Mouse (Mus musculus): ENCODE measurements at regions not wholly inside any gene's neighbourhood (a gene's known extent, or its start where the extent isn't known, plus 50 kb on each side); places are given as distances from the start of the nearest gene placed in this dataset.

DNA sequence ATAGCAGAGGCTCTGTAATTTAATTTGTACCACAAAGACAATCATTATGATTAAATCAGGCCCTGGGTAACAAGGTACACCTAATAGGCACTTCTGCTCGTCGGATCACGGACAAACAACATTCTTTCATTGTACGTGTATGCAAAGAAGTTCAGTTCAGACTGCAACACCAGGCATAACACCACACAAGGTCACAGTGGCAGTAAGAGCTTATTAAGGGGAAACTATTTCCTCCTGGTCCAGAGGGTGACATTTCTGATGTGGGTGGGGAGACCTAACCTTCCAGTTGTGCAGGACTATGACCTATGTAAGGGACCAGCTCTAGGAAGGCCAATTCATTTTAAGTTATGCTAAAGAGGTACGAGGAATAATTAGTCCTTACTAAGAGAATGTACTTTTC lies 225.0 kb upstream of the Gm9747 start:
- no peak for TF ChIP-seq MAFK (IDR thresholded peaks at IDR 0.05; ENCODE audit: insufficient read depth, low read depth, low read length)
- TF ChIP-seq ZNF384 (IDR thresholded peaks at IDR 0.05; ENCODE audit: low read depth, low read length), result no peak
- TF ChIP-seq CHD2 (IDR thresholded peaks at IDR 0.05; ENCODE audit: low read depth, low read length), result no peak
- TF ChIP-seq ZC3H11A (IDR thresholded peaks at IDR 0.05; ENCODE audit: borderline replicate concordance, low read depth, low read length), result no peak
- no peak for TF ChIP-seq HCFC1 (IDR thresholded peaks at IDR 0.05; ENCODE audit: borderline replicate concordance, insufficient read depth, low read length)
- no peaks in the 10 kb centered on the region for H3K9me3 ChIP-seq (ENCODE audit: control insufficient read depth, insufficient read depth, low read depth, low read length)
- H3K27ac ChIP-seq (ENCODE audit: insufficient read depth, low read depth, low read length, poor library complexity, severe bottlenecking), result no peak overlapping the region
- no peak overlapping the region for H3K4me3 ChIP-seq (ENCODE audit: insufficient read depth in 1 of 2, low read depth in 1 of 2, low read length in 2 of 2, poor library complexity in 1 of 2, severe bottlenecking in 1 of 2)
- no peak overlapping the region for H3K9ac ChIP-seq (ENCODE audit: insufficient read depth, low read depth, low read length, poor library complexity, severe bottlenecking)
- no peaks in the 10 kb centered on the region for H3K36me3 ChIP-seq (ENCODE audit: control insufficient read depth, insufficient read depth, low read length, poor library complexity, severe bottlenecking)
- DNase-seq (ENCODE audit: low read depth, low spot score), result peak; percentile 12
- in situ Hi-C loops (cut with MboI; ENCODE audit: low sequenced_read_pairs in 2 of 2, unreplicated experiment in 2 of 2), result no loop called here
- 0 out of 4 replicates have a peak, but pooled peaks cover 0 to 2% of the 10 kb centered on the region in 2 experiments for H3K4me1 ChIP-seq (ENCODE audit: control insufficient read depth in 2 of 2, insufficient read depth in 2 of 2, low read length in 2 of 2, poor library complexity in 1 of 2)

GRCm38 (mm10) chr1:82008805-82009204 lies 224.1 kb upstream of the Gm9747 start:
- no peak for TF ChIP-seq MAFK (IDR thresholded peaks at IDR 0.05; ENCODE audit: insufficient read depth, low read depth, low read length)
- no peak for TF ChIP-seq ZC3H11A (IDR thresholded peaks at IDR 0.05; ENCODE audit: borderline replicate concordance, low read depth, low read length)
- no peak for TF ChIP-seq HCFC1 (IDR thresholded peaks at IDR 0.05; ENCODE audit: borderline replicate concordance, insufficient read depth, low read length)
- no peak for TF ChIP-seq CHD2 (IDR thresholded peaks at IDR 0.05; ENCODE audit: low read depth, low read length)
- no peak for TF ChIP-seq ZNF384 (IDR thresholded peaks at IDR 0.05; ENCODE audit: low read depth, low read length)
- Histone ChIP-seq H3K9ac (ENCODE audit: insufficient read depth, low read depth, low read length, poor library complexity, severe bottlenecking) (no peak overlapping the region), H3K4me1 (ENCODE audit: control insufficient read depth in 2 of 2, insufficient read depth in 2 of 2, low read length in 2 of 2, poor library complexity in 1 of 2) (0 out of 4 replicates have a peak, but pooled peaks cover 0 to 2% of the 10 kb centered on the region in 2 experiments), H3K4me3 (ENCODE audit: insufficient read depth in 1 of 2, low read depth in 1 of 2, low read length in 2 of 2, poor library complexity in 1 of 2, severe bottlenecking in 1 of 2) (no peak overlapping the region), H3K36me3 (ENCODE audit: control insufficient read depth, insufficient read depth, low read length, poor library complexity, severe bottlenecking) (no peaks in the 10 kb centered on the region), H3K27ac (ENCODE audit: insufficient read depth, low read depth, low read length, poor library complexity, severe bottlenecking) (no peak overlapping the region), H3K9me3 (ENCODE audit: control insufficient read depth, insufficient read depth, low read depth, low read length) (no peaks in the 10 kb centered on the region)
- in situ Hi-C loops (cut with MboI; ENCODE audit: low sequenced_read_pairs in 2 of 2, unreplicated experiment in 2 of 2), result no loop called here
- DNase-seq (ENCODE audit: low read depth, low spot score), result no peak

DNA sequence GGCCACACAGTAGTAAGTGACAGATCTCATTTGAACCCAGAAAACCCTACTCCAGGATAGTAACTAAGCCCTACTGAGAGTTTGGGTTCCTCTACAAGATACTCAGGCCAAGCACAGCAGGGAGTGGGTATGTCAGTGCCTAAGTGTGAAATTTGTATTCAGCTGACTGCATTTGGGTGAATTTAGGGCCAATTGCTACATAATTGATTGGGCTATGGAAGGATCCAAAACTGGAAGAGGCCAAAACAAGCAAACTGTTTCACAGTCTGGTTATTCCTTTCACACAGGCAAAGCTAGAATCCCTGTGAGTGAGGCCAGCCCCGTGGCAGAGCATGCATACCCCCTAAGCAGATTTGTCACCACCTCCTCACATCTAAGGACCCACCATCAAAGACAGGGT lies 221.9 kb upstream of the Gm9747 start:
- in situ Hi-C loops (cut with MboI; ENCODE audit: low sequenced_read_pairs in 2 of 2, unreplicated experiment in 2 of 2), result no loop called here
- H3K9ac ChIP-seq (ENCODE audit: insufficient read depth, low read depth, low read length, poor library complexity, severe bottlenecking), result no peak overlapping the region
- no peak overlapping the region for H3K4me3 ChIP-seq (ENCODE audit: insufficient read depth in 1 of 2, low read depth in 1 of 2, low read length in 2 of 2, poor library complexity in 1 of 2, severe bottlenecking in 1 of 2)
- H3K9me3 ChIP-seq (ENCODE audit: control insufficient read depth, insufficient read depth, low read depth, low read length), result no peaks in the 10 kb centered on the region
- no peak for DNase-seq (ENCODE audit: low read depth, low spot score)
- no peak for TF ChIP-seq ZNF384 (IDR thresholded peaks at IDR 0.05; ENCODE audit: low read depth, low read length)
- no peak for TF ChIP-seq ZC3H11A (IDR thresholded peaks at IDR 0.05; ENCODE audit: borderline replicate concordance, low read depth, low read length)
- H3K36me3 ChIP-seq (ENCODE audit: control insufficient read depth, insufficient read depth, low read length, poor library complexity, severe bottlenecking), result no peaks in the 10 kb centered on the region
- 0 out of 4 replicates have a peak, but pooled peaks cover 0 to 2% of the 10 kb centered on the region in 2 experiments for H3K4me1 ChIP-seq (ENCODE audit: control insufficient read depth in 2 of 2, insufficient read depth in 2 of 2, low read length in 2 of 2, poor library complexity in 1 of 2)
- H3K27ac ChIP-seq (ENCODE audit: insufficient read depth, low read depth, low read length, poor library complexity, severe bottlenecking), result no peak overlapping the region

DNA sequence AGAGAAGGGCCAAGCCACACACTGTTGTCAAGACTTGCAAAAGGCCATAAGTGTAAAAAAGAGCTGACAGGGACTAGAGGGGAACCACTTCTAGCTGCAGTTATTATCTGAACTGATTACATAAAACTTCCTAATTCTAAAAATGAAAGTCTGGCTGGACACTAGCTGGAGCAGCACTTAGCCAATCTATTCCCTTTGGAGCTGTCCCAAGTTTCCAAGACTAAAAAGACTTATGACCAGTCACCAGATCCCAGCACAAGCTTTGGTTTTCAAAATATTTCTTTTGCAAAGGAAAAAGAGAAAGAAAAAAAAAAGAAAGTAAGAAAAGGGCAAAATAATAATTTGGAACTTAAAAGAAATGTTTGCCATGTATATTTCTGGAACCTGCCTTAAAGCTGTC lies 217.6 kb upstream of the Gm9747 start:
- Histone ChIP-seq H3K36me3 (ENCODE audit: control insufficient read depth, insufficient read depth, low read length, poor library complexity, severe bottlenecking) (no peaks in the 10 kb centered on the region), H3K4me1 (ENCODE audit: control insufficient read depth in 2 of 2, insufficient read depth in 2 of 2, low read length in 2 of 2, poor library complexity in 1 of 2) (no peaks in the 10 kb centered on the region), H3K9me3 (ENCODE audit: control insufficient read depth, insufficient read depth, low read depth, low read length) (no peaks in the 10 kb centered on the region), H3K9ac (ENCODE audit: insufficient read depth, low read depth, low read length, poor library complexity, severe bottlenecking) (no peak overlapping the region), H3K27ac (ENCODE audit: insufficient read depth, low read depth, low read length, poor library complexity, severe bottlenecking) (no peak overlapping the region), H3K4me3 (ENCODE audit: insufficient read depth in 1 of 2, low read depth in 1 of 2, low read length in 2 of 2, poor library complexity in 1 of 2, severe bottlenecking in 1 of 2) (no peak overlapping the region)
- no peak for DNase-seq (ENCODE audit: low read depth, low spot score)
- TF ChIP-seq ZNF384 (IDR thresholded peaks at IDR 0.05; ENCODE audit: low read depth, low read length), result no peak
- TF ChIP-seq CHD2 (IDR thresholded peaks at IDR 0.05; ENCODE audit: low read depth, low read length), result no peak
- TF ChIP-seq ZC3H11A (IDR thresholded peaks at IDR 0.05; ENCODE audit: borderline replicate concordance, low read depth, low read length), result no peak
- TF ChIP-seq MAFK (IDR thresholded peaks at IDR 0.05; ENCODE audit: insufficient read depth, low read depth, low read length), result no peak
- TF ChIP-seq HCFC1 (IDR thresholded peaks at IDR 0.05; ENCODE audit: borderline replicate concordance, insufficient read depth, low read length), result no peak
- in situ Hi-C loops (cut with MboI; ENCODE audit: low sequenced_read_pairs in 2 of 2, unreplicated experiment in 2 of 2), result no loop called here
